Mouse (Mus musculus) lung, embryonic 14.5 days (tissue): ENCODE measurements around the gene Gpr3. TPM values are rescaled to one million over a fixed set of nuclear protein-coding genes. Genes with fewer than 3 reads are reported as not detected.

Experiments
- ATAC-seq: fragments of 200-750 bp; cut with Nextera tagmentation; 2 replicates; pipeline ENCODE4 v1.8.0; 2017; ENCODE audit warnings: mild to moderate bottlenecking, moderate TSS enrichment, moderate library complexity; ENCODE audit not compliant: insufficient read depth
- DNase-seq: peaks from one replicate; pipeline ENCODE4 v3.0.0-alpha.2; 2015
- H3K27ac ChIP-seq: fragments of 300-500 bp; sonication (generic); 2 replicates; pipeline ENCODE4 v1.5.1; 2014; ENCODE audit warnings: low read depth, mild to moderate bottlenecking, moderate library complexity
- H3K27me3 ChIP-seq: fragments of 300-500 bp; sonication (generic); 2 replicates; pipeline ENCODE4 v1.6.1; 2014; ENCODE audit warnings: low read length, control low read depth; ENCODE audit not compliant: insufficient read depth
- H3K36me3 ChIP-seq: fragments of 300-500 bp; sonication (generic); 2 replicates; pipeline ENCODE4 v1.6.1; 2014; ENCODE audit warnings: control low read depth; ENCODE audit not compliant: insufficient read depth
- H3K4me1 ChIP-seq: fragments of 300-500 bp; sonication (generic); 2 replicates; pipeline ENCODE4 v1.6.1; 2014; ENCODE audit warnings: antibody characterized with exemption, control low read depth; ENCODE audit not compliant: insufficient read depth
- H3K4me2 ChIP-seq: fragments of 300-500 bp; sonication (generic); 2 replicates; pipeline ENCODE4 v1.6.1; 2014; ENCODE audit warnings: mild to moderate bottlenecking
- H3K4me3 ChIP-seq: fragments of 300-500 bp; sonication (generic); 2 replicates; pipeline ENCODE4 v1.5.1; 2014; ENCODE audit warnings: low read depth, low read length
- H3K9ac ChIP-seq: fragments of 300-500 bp; sonication (generic); 2 replicates; pipeline ENCODE4 v1.6.1; 2014
- H3K9me3 ChIP-seq: fragments of 300-500 bp; sonication (generic); 2 replicates; pipeline ENCODE4 v1.6.1; 2016; ENCODE audit warnings: low read depth, low read length, control low read depth
- CTCF ChIP-seq: IDR thresholded peaks from 2 replicates; pipeline ENCODE4 v1.5.1; 2016; ENCODE audit warnings: antibody characterized with exemption, low read depth
- WGBS: fragments of 180-500 bp; shearing (Covaris S2); extraction: QIAGEN DNeasy Blood & Tissue Kit; methylation state at CpG from one replicate; pipeline ENCODE4 v1.1.7; 2014; 5-methylcytosine and 5-hydroxymethylcytosine counted together
- microRNA-seq: library from miRNA; unstranded; fragments of <30 nt; microRNA quantifications from one replicate; pipeline ENCODE4, GENCODE M21; 2016; ENCODE audit warnings: borderline number of aligned reads
- polyA plus RNA-seq: library from polyadenylated mRNA; unstranded; fragments of >200 nt; fragmentation: Nextera tagmentation; extraction: Ambion mirVana; gene quantifications from 2 replicates; pipeline ENCODE4 v1.2.1, GENCODE M21; 2014

Gpr3 gene
- polyA plus RNA-seq, 1 experiment from 2014 or later, result not detected

GRCm38 (mm10) chr4:133159646-133160045, 52.7 kb downstream of the Gpr3 start:
- Histone ChIP-seq H3K4me3 (no peak overlapping the region), H3K27ac (no peak overlapping the region), H3K9ac (no peak overlapping the region), H3K36me3 (peaks cover 20% of the 10 kb centered on the region), H3K9me3 (no peaks in the 10 kb centered on the region), H3K4me2 (no peak overlapping the region), H3K4me1 (no peaks in the 10 kb centered on the region), H3K27me3 (no peaks in the 10 kb centered on the region)
- TF ChIP-seq CTCF, result no peak
- DNase-seq (no peak), ATAC-seq (no peak)
- 86% methylated on average over 4 of the region's 4 CpGs for WGBS

Small RNA genes within 50 kb of the gene (microRNA-seq; reads per million reads assigned to microRNA genes)
- not detected for gene Mir7017

Other genes with a start within 250 kb of the Gpr3 start
- gene Fgr, start 238.4 kb downstream of the Gpr3 start, polyA plus RNA-seq, result 0.46 and 0.66 TPM in 2 replicates
- 10.2 and 10.5 TPM in 2 replicates for gene Ahdc1, start 201.3 kb downstream of the Gpr3 start, polyA plus RNA-seq
- 96.3 and 101 TPM in 2 replicates for gene Wasf2, start 82.0 kb downstream of the Gpr3 start, polyA plus RNA-seq
- gene Cd164l2, start 405 bp downstream of the Gpr3 start, polyA plus RNA-seq, result 5.0 and 7.4 TPM in 2 replicates
- gene Map3k6, start 28.3 kb upstream of the Gpr3 start, polyA plus RNA-seq, result 2.0 and 2.2 TPM in 2 replicates
- 0.73 and 0.84 TPM in 2 replicates for gene Sytl1, start 50.6 kb upstream of the Gpr3 start, polyA plus RNA-seq
- 86.5 and 88.1 TPM in 2 replicates for gene Tmem222, start 65.3 kb upstream of the Gpr3 start, polyA plus RNA-seq
- 13.8 and 15.3 TPM in 2 replicates for gene Wdtc1, start 140.9 kb upstream of the Gpr3 start, polyA plus RNA-seq
- gene Slc9a1, start 157.2 kb upstream of the Gpr3 start, polyA plus RNA-seq, result 8.7 and 9.7 TPM in 2 replicates